Mouse (Mus musculus) lung, postnatal 0 days (tissue): ENCODE data around the gene Rragd.

ENCODE experiments used
- CTCF ChIP-seq: IDR thresholded peaks from 2 replicates; pipeline ENCODE4 v1.5.1; 2016; ENCODE audit warnings: antibody characterized with exemption, mild to moderate bottlenecking
- EP300 ChIP-seq: IDR thresholded peaks from 2 replicates; pipeline ENCODE4 v1.6.1; 2016; ENCODE audit warnings: antibody characterized with exemption, mild to moderate bottlenecking, control low read depth

GRCm38 (mm10) chr4:32980061-32980460 lies 2.8 kb upstream of the Rragd start:
- no peak for TF ChIP-seq CTCF
- no peak for TF ChIP-seq EP300
